Mouse (Mus musculus): Measurements from ENCODE around the gene Stx1a.
A peak's percentile ranks its signal among the peaks of the same experiment; 100 is the strongest.

DNA sequence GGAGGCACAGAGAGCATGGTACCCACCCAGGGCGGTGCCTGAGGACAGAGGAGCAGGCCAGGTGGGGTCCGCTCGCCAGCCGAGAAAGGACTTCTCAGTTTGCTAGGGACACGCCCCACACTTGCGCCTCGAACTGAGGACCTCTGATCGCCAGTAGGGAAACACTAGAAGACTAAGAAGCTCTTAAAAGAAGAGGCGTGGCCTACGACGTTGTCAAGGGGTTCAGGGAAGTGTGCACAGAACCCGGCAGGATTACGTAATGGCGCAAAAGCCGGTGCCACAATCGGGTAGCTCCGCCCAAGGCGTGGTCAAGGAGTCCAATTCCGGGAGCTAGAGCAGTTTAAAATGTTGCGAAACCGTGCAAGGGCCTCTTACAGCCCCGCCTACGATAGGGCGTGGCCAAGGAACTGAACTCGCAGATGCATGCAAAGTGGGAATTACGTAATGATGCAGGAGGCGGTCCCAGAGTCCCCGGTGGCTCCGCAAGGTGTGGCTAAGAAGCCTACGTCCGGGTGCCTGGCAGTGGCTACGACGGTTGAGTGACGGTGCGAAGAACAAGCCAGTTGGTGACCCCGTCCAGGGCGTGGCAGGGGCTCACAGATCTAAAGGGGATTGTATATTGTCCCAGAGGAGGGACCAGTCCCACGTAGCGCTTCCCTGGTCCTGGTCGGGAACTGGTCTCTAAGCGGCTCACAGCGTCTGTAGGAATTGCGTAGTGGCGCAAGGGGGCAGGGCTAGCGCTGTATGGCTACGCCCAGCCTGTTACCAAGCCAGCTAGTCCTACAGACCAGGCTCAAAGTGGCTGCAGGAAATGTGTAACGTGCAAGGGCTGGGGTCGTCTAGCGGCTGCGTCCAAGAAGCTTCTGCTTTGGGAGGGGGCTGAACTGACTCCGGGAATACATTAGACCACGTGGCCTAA is 14.4 kb upstream of the Stx1a start, which contains the start of gene Abhd11:
- TF ChIP-seq CTCF (IDR thresholded peaks at IDR 0.05; ENCODE audit: control insufficient read depth, insufficient read depth, insufficient read length), result no peak
- TF ChIP-seq USF1 (IDR thresholded peaks at IDR 0.05; ENCODE audit: low read depth), result peak; percentile 68
- TF ChIP-seq MYOG (IDR thresholded peaks at IDR 0.05; ENCODE audit: control insufficient read depth, extremely low read depth, insufficient read length), result no peak
- no peak for TF ChIP-seq FOSL1 (IDR thresholded peaks at IDR 0.05; ENCODE audit: insufficient read depth, low read length, poor library complexity, severe bottlenecking)
- peak; percentile 99 for TF ChIP-seq CEBPB (IDR thresholded peaks at IDR 0.05; ENCODE audit: low read depth)
- no peak for TF ChIP-seq MAX (IDR thresholded peaks at IDR 0.05)
